Comparison of ENCODE assay signal across 14 mouse cellular contexts in genomic region chr12:54876879-54877278, GRCm38 (mm10).
"Had no signal": no experiment of that assay in that cellular context is flagged by ENCODE, and none has a peak within 500 bp of the region (broad histone marks: within the 10 kb centered on the region; RNA-seq: fewer than 3 reads in every experiment).

No protein-coding gene starts in this region.

- H3K4me1 ChIP-seq: midbrain, embryonic 13.5 days; neural tube, embryonic 15.5 days; stomach, embryonic 15.5 days had no signal

- H3K4me2 ChIP-seq: limb, embryonic 12.5 days; liver, embryonic 11.5 days; midbrain, embryonic 13.5 days; neural tube, embryonic 15.5 days; stomach, embryonic 15.5 days had no signal

- H3K27me3 ChIP-seq: midbrain, embryonic 13.5 days; neural tube, embryonic 15.5 days; stomach, embryonic 15.5 days had no signal

- H3K9me3 ChIP-seq: limb, embryonic 12.5 days; midbrain, embryonic 13.5 days; neural tube, embryonic 15.5 days; stomach, embryonic 15.5 days had no signal

- ATAC-seq: midbrain, embryonic 13.5 days had no signal

- H3K4me3 ChIP-seq: limb, embryonic 12.5 days; midbrain, embryonic 13.5 days; myocyte; neural tube, embryonic 15.5 days; stomach, embryonic 15.5 days had no signal

- DNase-seq: kidney, adult 2 months; kidney, postnatal 36 days; layer of hippocampus, adult 9-11 months; layer of hippocampus, postnatal 36 days; right cerebral cortex, postnatal 4 days; spleen, adult 18-20 months; thymus, adult 2 months; thymus, postnatal 25 days had no signal

- H3K27ac ChIP-seq: limb, embryonic 12.5 days; midbrain, embryonic 13.5 days; neural tube, embryonic 15.5 days; stomach, embryonic 15.5 days had no signal

- H3K9ac ChIP-seq: limb, embryonic 12.5 days; midbrain, embryonic 13.5 days; neural tube, embryonic 15.5 days; stomach, embryonic 15.5 days had no signal

- H3K36me3 ChIP-seq: limb, embryonic 12.5 days; midbrain, embryonic 13.5 days; neural tube, embryonic 15.5 days; stomach, embryonic 15.5 days had no signal
